Mouse (Mus musculus) heart, embryonic 11.5 days (tissue): ENCODE data around the gene Inava. TPM values are rescaled to one million over a fixed set of nuclear protein-coding genes. Genes with fewer than 3 reads are reported as not detected.

Experiments used
- ATAC-seq: fragments of 200-750 bp; cut with Nextera tagmentation; replicated peaks from 2 replicates; pipeline ENCODE4 v1.8.0; 2017; ENCODE audit warnings: moderate library complexity; ENCODE audit not compliant: insufficient number of reproducible peaks, low FRiP score, low TSS enrichment
- H3K27ac ChIP-seq: fragments of 300-500 bp; sonication (generic); 2 replicates; pipeline ENCODE4 v1.5.1; 2014; ENCODE audit warnings: mild to moderate bottlenecking, low read depth, low read length
- H3K27me3 ChIP-seq: fragments of 300-500 bp; sonication (generic); 2 replicates; pipeline ENCODE4 v1.6.1; 2014; ENCODE audit warnings: mild to moderate bottlenecking, low read length, mixed read lengths; ENCODE audit not compliant: control insufficient read depth, insufficient read depth
- H3K36me3 ChIP-seq: fragments of 300-500 bp; sonication (generic); 2 replicates; pipeline ENCODE4 v1.6.1; 2014; ENCODE audit warnings: mild to moderate bottlenecking, low read length, moderate library complexity, mixed read lengths; ENCODE audit not compliant: control insufficient read depth, insufficient read depth
- H3K4me1 ChIP-seq: fragments of 300-500 bp; sonication (generic); 2 replicates; pipeline ENCODE4 v1.6.1; 2014; ENCODE audit warnings: low read length; ENCODE audit not compliant: control insufficient read depth, insufficient read depth
- H3K4me2 ChIP-seq: fragments of 300-500 bp; sonication (generic); 2 replicates; pipeline ENCODE4 v1.6.1; 2014; ENCODE audit warnings: mild to moderate bottlenecking, moderate library complexity
- H3K4me3 ChIP-seq: fragments of 300-500 bp; sonication (generic); 2 replicates; pipeline ENCODE4 v1.5.1; 2014; ENCODE audit warnings: low read depth, low read length
- H3K9ac ChIP-seq: fragments of 300-500 bp; sonication (generic); 2 replicates; pipeline ENCODE4 v1.6.1; 2014; ENCODE audit warnings: mild to moderate bottlenecking, low read depth, low read length, moderate library complexity
- H3K9me3 ChIP-seq: fragments of 300-500 bp; sonication (generic); replicated peaks from 2 replicates; pipeline ENCODE4 v1.6.1; 2016; ENCODE audit warnings: low read length; ENCODE audit not compliant: control insufficient read depth
- WGBS: fragments of 180-500 bp; shearing (Covaris S2); extraction: QIAGEN DNeasy Blood & Tissue Kit; methylation state at CpG from one replicate; pipeline ENCODE4 v1.1.7; 2014; ENCODE audit not compliant: insufficient replicate concordance; 5-methylcytosine and 5-hydroxymethylcytosine counted together
- polyA plus RNA-seq: library from polyadenylated mRNA; unstranded; fragments of >200 nt; fragmentation: Nextera tagmentation; extraction: Ambion mirVana; gene quantifications from 2 replicates; pipeline ENCODE4 v1.2.1, GENCODE M21; 2014

The Inava gene
- polyA plus RNA-seq = 2.0 and 2.1 TPM in 2 replicates

GRCm38 (mm10) chr1:136233892-136234594 is at the start of gene Inava:
TSS of gene Inava (minus strand) at chr1:136234264.
- peaks cover 42% of the 10 kb centered on the region for H3K27me3 ChIP-seq
- H3K4me2 ChIP-seq = peak within 1 kb of the TSS; percentile 87
- H3K4me3 ChIP-seq = peak within 1 kb of the TSS; percentile 56
- no peaks in the 10 kb centered on the region for H3K9me3 ChIP-seq
- H3K9ac ChIP-seq = peak within 1 kb of the TSS; percentile 58
- H3K4me1 ChIP-seq = peaks cover 13% of the 10 kb centered on the region
- no peak within 1 kb of the TSS for H3K27ac ChIP-seq
- no peaks in the 10 kb centered on the region for H3K36me3 ChIP-seq
- ATAC-seq = peak; percentile 44; the same call in 1 of the 2 replicates
- WGBS = 1% methylated on average over 50 of the region's 51 CpGs

GRCm38 (mm10) chr1:136277366-136277765 is 43.3 kb upstream of the Inava start:
- WGBS = 88% methylated on average over 8 of the region's 8 CpGs
- Histone ChIP-seq H3K9ac (no peak overlapping the region), H3K27me3 (no peaks in the 10 kb centered on the region), H3K36me3 (peaks cover 41% of the 10 kb centered on the region), H3K9me3 (no peaks in the 10 kb centered on the region), H3K27ac (no peak overlapping the region), H3K4me1 (no peaks in the 10 kb centered on the region), H3K4me3 (no peak overlapping the region), H3K4me2 (no peak overlapping the region)
- ATAC-seq = no peak

- 79% methylated on average over 7 of the region's 7 CpGs for WGBS
- H3K36me3 ChIP-seq = peaks cover 15% of the 10 kb centered on the region
- no peak overlapping the region for H3K4me2 ChIP-seq
- H3K27me3 ChIP-seq = peaks cover 6% of the 10 kb centered on the region; the same call in 1 of the 2 replicates
- no peak overlapping the region for H3K4me3 ChIP-seq
- no peaks in the 10 kb centered on the region for H3K4me1 ChIP-seq
- H3K27ac ChIP-seq = no peak overlapping the region
- no peak overlapping the region for H3K9ac ChIP-seq
- no peaks in the 10 kb centered on the region for H3K9me3 ChIP-seq
- no peak for ATAC-seq
Observed at GRCm38 (mm10) chr1:136268224-136268623, 34.2 kb upstream of the Inava start.

GRCm38 (mm10) chr1:136266127-136266526 is 32.1 kb upstream of the Inava start:
- Histone ChIP-seq H3K4me2 (no peak overlapping the region), H3K9me3 (no peaks in the 10 kb centered on the region), H3K27me3 (peaks cover 23% of the 10 kb centered on the region), H3K36me3 (no peaks in the 10 kb centered on the region), H3K27ac (no peak overlapping the region), H3K4me3 (no peak overlapping the region), H3K4me1 (no peaks in the 10 kb centered on the region), H3K9ac (no peak overlapping the region)
- no peak for ATAC-seq
- WGBS = 29% methylated on average over 6 of the region's 6 CpGs

GRCm38 (mm10) chr1:136263355-136263754 is 29.3 kb upstream of the Inava start:
- Histone ChIP-seq H3K9ac (no peak overlapping the region), H3K4me2 (no peak overlapping the region), H3K4me1 (peaks cover 11% of the 10 kb centered on the region), H3K4me3 (no peak overlapping the region), H3K27me3 (peaks cover 51% of the 10 kb centered on the region), H3K36me3 (no peaks in the 10 kb centered on the region), H3K9me3 (no peaks in the 10 kb centered on the region), H3K27ac (no peak overlapping the region)
- WGBS = 87% methylated on average over 5 of the region's 5 CpGs
- no peak for ATAC-seq

- Histone ChIP-seq H3K27ac (no peak within 1 kb of the TSS), H3K36me3 (no peaks in the 10 kb centered on the region), H3K4me1 (peaks cover 11% of the 10 kb centered on the region), H3K4me2 (peak within 1 kb of the TSS; percentile 95), H3K4me3 (peak within 1 kb of the TSS; percentile 58), H3K27me3 (peaks cover 65% of the 10 kb centered on the region), H3K9me3 (no peaks in the 10 kb centered on the region), H3K9ac (peak within 1 kb of the TSS; percentile 50)
- ATAC-seq = 0 out of 2 replicates have a peak, but pooled peaks have one; percentile 23
- 7% methylated on average over 24 of the region's 28 CpGs for WGBS
Observed at GRCm38 (mm10) chr1:136260635-136261238, 26.7 kb upstream of the Inava start, which contains the start of gene Gpr25. TSS of gene Gpr25 (minus strand) at chr1:136260873.

GRCm38 (mm10) chr1:136259893-136260634 is 26.0 kb upstream of the Inava start:
- Histone ChIP-seq H3K27ac (no peak overlapping the region), H3K4me1 (peaks cover 11% of the 10 kb centered on the region), H3K4me3 (peak overlapping the region; percentile 58), H3K4me2 (peak overlapping the region; percentile 95), H3K9ac (peak overlapping the region; percentile 50), H3K9me3 (no peaks in the 10 kb centered on the region), H3K36me3 (no peaks in the 10 kb centered on the region), H3K27me3 (peaks cover 65% of the 10 kb centered on the region)
- WGBS = under 1% methylated on average over 79 of the region's 95 CpGs
- ATAC-seq = peak; percentile 44; the same call in 1 of the 2 replicates

- Histone ChIP-seq H3K27ac (no peak overlapping the region), H3K4me1 (peaks cover 11% of the 10 kb centered on the region), H3K4me3 (peak overlapping the region; percentile 58), H3K9ac (no peak overlapping the region), H3K4me2 (peak overlapping the region; percentile 95), H3K9me3 (no peaks in the 10 kb centered on the region), H3K36me3 (no peaks in the 10 kb centered on the region), H3K27me3 (peaks cover 65% of the 10 kb centered on the region)
- no peak for ATAC-seq
- 2% methylated on average over 16 of the region's 16 CpGs for WGBS
Observed at GRCm38 (mm10) chr1:136259543-136259892, 25.5 kb upstream of the Inava start.
